In genomic region chr4:151934215-151934572, GRCm38 (mm10) we compare ENCODE assay signal across 7 mouse cellular contexts. TPM values are rescaled to one million over a fixed set of nuclear protein-coding genes. Genes with fewer than 3 reads are reported as not detected.
DNase-seq lines count a peak whose midpoint lies in the region; ATAC-seq and TF ChIP-seq lines count a peak whose summit lies in the region.

No protein-coding gene starts in this region.

- TF ChIP-seq CTCF in thymus, adult 2 months (IDR thresholded peaks at IDR 0.05; ENCODE audit: borderline replicate concordance, control insufficient read depth, extremely low read depth, insufficient read depth, low read length, poor library complexity) = no peak

- TF ChIP-seq POLR2A in thymus, adult 2 months (IDR thresholded peaks at IDR 0.05; ENCODE audit: control insufficient read depth, extremely low read depth, insufficient read depth, low read length, poor library complexity) = no peak

- peak overlapping the region; percentile 89 for H3K9ac ChIP-seq in hindbrain, embryonic 12.5 days

- no peak for DNase-seq in thymus, adult 2 months
- no peak for DNase-seq in thymus, postnatal 25 days
- no peak for DNase-seq in spleen, postnatal 14 days (ENCODE audit: low spot score in 2 of 2)
- DNase-seq in urinary bladder, postnatal 25 days (ENCODE audit: low spot score) = no peak

- H3K4me3 ChIP-seq in thymus, adult 2 months (ENCODE audit: control insufficient read depth, insufficient read depth, low read length) = peak overlapping the region; percentile 49
- H3K4me3 ChIP-seq in brown adipose tissue, adult 24 weeks (ENCODE audit: insufficient read depth, low read depth, low read length) = peak overlapping the region; percentile 88
- H3K4me3 ChIP-seq in hindbrain, embryonic 12.5 days = peak overlapping the region; percentile 99

- H3K9me3 ChIP-seq in hindbrain, embryonic 12.5 days (replicated peaks) = no peaks in the 10 kb centered on the region

- no peaks in the 10 kb centered on the region for H3K36me3 ChIP-seq in thymus, adult 2 months (ENCODE audit: control insufficient read depth, insufficient read depth, low read length)
- no peaks in the 10 kb centered on the region for H3K36me3 ChIP-seq in hindbrain, embryonic 12.5 days

- peak overlapping the region; percentile 99 for H3K4me2 ChIP-seq in hindbrain, embryonic 12.5 days (replicated peaks)

- peaks cover 19% of the 10 kb centered on the region for H3K4me1 ChIP-seq in thymus, adult 2 months (replicated peaks; ENCODE audit: control insufficient read depth, insufficient read depth, low read length)
- H3K4me1 ChIP-seq in brown adipose tissue, adult 24 weeks (ENCODE audit: control insufficient read depth, insufficient read depth, insufficient read length, low read length) = peaks cover 2% of the 10 kb centered on the region; the same call in 1 of the 2 replicates
- H3K4me1 ChIP-seq in hindbrain, embryonic 12.5 days = peaks cover 22% of the 10 kb centered on the region

- 1% methylated on average over 23 of the region's 23 CpGs for WGBS in thymus, adult 2 months
- WGBS in hindbrain, embryonic 12.5 days = 2% methylated on average over 23 of the region's 23 CpGs

- ATAC-seq in hindbrain, embryonic 12.5 days (ENCODE audit: low FRiP score) = no peak; the same call in 1 of the 2 replicates
- ATAC-seq in megakaryocyte progenitor cell, adult 5-6 weeks (replicated peaks; ENCODE audit: poor library complexity) = peak; percentile 18

- H3K27me3 ChIP-seq in thymus, adult 2 months (ENCODE audit: control insufficient read depth, insufficient read depth, low read length) = no peaks in the 10 kb centered on the region
- no peaks in the 10 kb centered on the region for H3K27me3 ChIP-seq in hindbrain, embryonic 12.5 days

- H3K27ac ChIP-seq in thymus, adult 2 months (ENCODE audit: control insufficient read depth, insufficient read depth, low read length) = no peak overlapping the region
- H3K27ac ChIP-seq in brown adipose tissue, adult 24 weeks (replicated peaks; ENCODE audit: low read depth, low read length) = peak overlapping the region; percentile 83
- no peak overlapping the region for H3K27ac ChIP-seq in hindbrain, embryonic 12.5 days

RNA-seq across cellular contexts. Expression of gene Dnajc11, which starts 0.7 kb away (rescaled TPM):
- 61.4 and 67.0 TPM in 2 replicates for polyA plus RNA-seq in thymus, adult 2 months (2012; rRNA removed)
- polyA plus RNA-seq in brown adipose tissue, adult 24 weeks (2012; ENCODE audit: insufficient read depth, insufficient read length, missing spikeins) = 50.7 and 88.6 TPM in 2 replicates
- polyA plus RNA-seq in hindbrain, embryonic 12.5 days (2016; fragmentation: Nextera tagmentation; extraction: Ambion mirVana) = 82.8 and 83.2 TPM in 2 replicates
- total RNA-seq in megakaryocyte progenitor cell, adult 5-6 weeks (2015) = 35.5 and 45.2 TPM in 2 replicates
- 89.2 and 106 TPM in 2 replicates for total RNA-seq in megakaryocyte progenitor cell, adult 5-6 weeks (2017)

RNA-seq across cellular contexts. Expression of gene Thap3, which starts 54.6 kb away (rescaled TPM):
- polyA plus RNA-seq in thymus, adult 2 months (2012; rRNA removed) = 71.0 and 72.0 TPM in 2 replicates
- 6.4 and 8.2 TPM in 2 replicates for polyA plus RNA-seq in brown adipose tissue, adult 24 weeks (2012; ENCODE audit: insufficient read depth, insufficient read length, missing spikeins)
- 31.7 and 37.0 TPM in 2 replicates for polyA plus RNA-seq in hindbrain, embryonic 12.5 days (2016; fragmentation: Nextera tagmentation; extraction: Ambion mirVana)
- total RNA-seq in megakaryocyte progenitor cell, adult 5-6 weeks (2015) = 7.2 and 8.0 TPM in 2 replicates
- 6.1 and 6.4 TPM in 2 replicates for total RNA-seq in megakaryocyte progenitor cell, adult 5-6 weeks (2017)

Comparison
In these comparisons a context has a peak if more than half of its experiments do, and no peak if none do; other contexts are left out.
1. H3K4me3 ChIP-seq: peak in every context shown above with its lines; median percentile 99 in hindbrain, embryonic 12.5 days; 88 in brown adipose tissue, adult 24 weeks; 49 in thymus, adult 2 months.